Mouse (Mus musculus): ENCODE measurements around the gene Babam2.

Babam2 gene

GRCm38 (mm10) chr5:31697644-31698296 is at the start of gene Babam2:
Gene Babam2 (plus strand): TSS chr5:31697684.
- WGBS = under 1% methylated on average over 71 of the region's 71 CpGs

DNA sequence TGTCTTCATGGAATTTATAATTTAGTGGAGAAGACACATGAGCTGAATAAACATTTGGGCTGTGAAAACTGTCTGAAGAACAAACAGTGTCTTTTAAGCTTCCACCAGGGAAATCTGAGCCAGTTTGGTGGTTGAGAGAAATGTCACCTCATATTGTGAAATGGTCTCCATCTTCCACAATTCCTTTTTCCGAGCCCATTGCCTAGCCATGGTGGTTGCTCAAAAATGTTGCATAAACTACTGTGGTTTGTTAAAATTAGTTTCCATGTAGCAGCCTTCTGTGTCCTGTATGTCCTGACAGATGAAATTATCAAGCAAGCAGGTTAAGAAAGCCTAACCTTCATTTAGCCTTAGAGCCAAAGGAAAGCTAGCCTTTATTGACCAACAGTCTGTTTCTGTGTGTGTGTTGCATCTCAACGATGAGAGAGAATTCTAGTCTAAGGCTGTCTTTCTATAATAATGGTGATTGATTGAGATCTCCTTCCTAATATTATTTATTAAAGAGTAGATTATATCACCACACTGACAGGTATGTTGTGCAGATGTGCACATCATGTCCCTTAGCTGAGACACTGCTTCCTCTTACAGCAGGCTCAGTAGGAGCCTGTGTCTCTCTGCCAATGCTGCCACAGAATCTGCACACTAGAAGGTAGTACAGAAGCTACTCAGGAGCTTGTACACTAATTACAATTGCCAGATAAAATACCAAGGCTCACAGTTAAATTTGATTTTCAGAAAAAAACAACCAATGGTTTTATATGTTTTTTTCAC is 46.8 kb upstream of the Babam2 start:
- WGBS = 88% methylated on average over 2 of the region's 2 CpGs

DNA sequence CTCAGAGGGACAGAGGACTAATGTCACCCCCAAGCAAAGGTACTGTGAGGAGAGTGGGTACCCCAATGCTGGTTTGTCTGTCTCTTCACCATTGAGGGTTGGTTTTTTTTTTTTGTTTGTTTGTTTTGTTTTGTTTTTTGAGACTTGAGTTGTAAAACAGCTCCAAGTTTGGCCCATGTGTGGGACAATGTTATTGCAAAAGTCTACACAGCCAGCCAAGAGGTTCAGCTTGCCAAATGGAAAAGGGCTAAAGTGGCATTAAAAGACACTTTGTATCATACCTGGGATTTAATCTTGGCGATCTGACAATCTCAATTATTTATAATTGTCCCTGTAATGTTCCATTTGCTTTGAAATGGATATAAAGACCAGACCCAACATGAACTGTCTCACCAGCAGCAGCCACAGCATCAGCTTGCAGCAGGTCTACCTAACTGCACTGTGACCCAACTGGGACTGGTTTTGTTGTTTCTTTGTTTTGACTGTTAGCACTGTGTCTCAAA is 41.7 kb upstream of the Babam2 start:
- 90% methylated on average over 1 of the region's 1 CpGs for WGBS

DNA sequence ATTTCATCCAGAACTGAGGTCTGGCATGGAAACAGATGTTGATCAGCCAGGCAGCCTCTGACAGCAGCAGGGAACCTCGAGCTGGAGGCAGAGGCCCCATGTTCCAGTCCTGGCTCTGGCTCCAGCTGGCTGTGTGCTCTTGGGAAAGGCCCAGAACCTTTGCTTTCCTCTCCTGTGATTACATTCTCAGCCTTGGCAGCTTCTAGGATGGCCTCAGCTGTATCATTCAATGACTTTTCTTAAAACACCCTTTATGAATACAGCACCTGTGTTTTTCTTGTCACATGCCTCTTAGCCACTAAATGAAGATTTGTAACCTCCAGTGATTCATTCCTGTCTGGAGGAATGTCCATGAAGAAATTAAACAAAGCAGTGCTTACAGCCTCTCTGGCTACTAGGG is 31.3 kb upstream of the Babam2 start:
- 50% methylated on average over 1 of the region's 1 CpGs for WGBS

- 82% methylated on average over 13 of the region's 13 CpGs for WGBS
Observed at GRCm38 (mm10) chr5:31668325-31668968, 29.0 kb upstream of the Babam2 start.

DNA sequence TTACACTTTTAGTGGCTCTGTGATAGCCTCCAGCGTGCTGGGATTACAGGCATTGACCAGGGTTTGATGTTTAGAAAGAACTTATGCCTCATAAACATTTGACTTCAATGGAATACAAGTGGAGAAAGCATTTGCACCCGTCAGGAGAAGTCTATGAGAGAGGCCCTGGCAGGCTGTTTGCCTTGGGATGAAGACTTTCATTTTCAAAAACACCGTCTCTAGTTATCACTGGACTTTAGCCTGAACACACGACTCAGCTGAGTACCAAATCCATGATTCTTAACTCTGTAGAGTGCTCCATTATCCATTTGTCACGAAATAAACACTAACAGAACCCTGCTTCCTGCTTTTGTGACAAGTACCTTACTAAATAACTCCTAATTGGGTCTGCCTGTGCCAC is 27.5 kb upstream of the Babam2 start:
- WGBS = 88% methylated on average over 5 of the region's 5 CpGs

- 61% methylated on average over 2 of the region's 2 CpGs for WGBS
Observed at GRCm38 (mm10) chr5:31671137-31671536, 26.3 kb upstream of the Babam2 start.

DNA sequence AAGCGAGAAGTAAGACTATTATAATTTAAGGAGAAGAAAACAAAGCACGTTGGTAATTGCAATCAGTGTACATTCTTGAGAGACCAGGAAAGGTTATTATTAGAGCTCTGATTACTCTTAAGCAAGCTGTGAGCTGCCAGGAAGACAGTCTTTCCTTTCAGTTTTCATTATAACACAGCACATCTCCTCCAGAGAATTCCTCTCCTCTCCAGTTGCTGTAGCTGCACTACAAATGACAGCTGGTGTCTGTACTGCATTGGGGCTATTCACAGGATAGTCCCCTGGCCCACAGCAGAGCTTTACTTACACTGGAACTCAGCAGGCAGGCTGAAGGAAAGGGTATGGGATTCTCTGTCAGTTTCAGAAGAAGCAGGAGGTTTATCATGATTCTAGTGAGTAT is 24.1 kb upstream of the Babam2 start:
- WGBS = 66% methylated on average over 2 of the region's 2 CpGs

GRCm38 (mm10) chr5:31678000-31678399 is 19.5 kb upstream of the Babam2 start:
- WGBS = 81% methylated on average over 1 of the region's 1 CpGs

- WGBS = 79% methylated on average over 4 of the region's 4 CpGs
Observed at GRCm38 (mm10) chr5:31680183-31680582, 17.3 kb upstream of the Babam2 start.

GRCm38 (mm10) chr5:31682305-31682704 is 15.2 kb upstream of the Babam2 start:
- WGBS = 96% methylated on average over 1 of the region's 1 CpGs

DNA sequence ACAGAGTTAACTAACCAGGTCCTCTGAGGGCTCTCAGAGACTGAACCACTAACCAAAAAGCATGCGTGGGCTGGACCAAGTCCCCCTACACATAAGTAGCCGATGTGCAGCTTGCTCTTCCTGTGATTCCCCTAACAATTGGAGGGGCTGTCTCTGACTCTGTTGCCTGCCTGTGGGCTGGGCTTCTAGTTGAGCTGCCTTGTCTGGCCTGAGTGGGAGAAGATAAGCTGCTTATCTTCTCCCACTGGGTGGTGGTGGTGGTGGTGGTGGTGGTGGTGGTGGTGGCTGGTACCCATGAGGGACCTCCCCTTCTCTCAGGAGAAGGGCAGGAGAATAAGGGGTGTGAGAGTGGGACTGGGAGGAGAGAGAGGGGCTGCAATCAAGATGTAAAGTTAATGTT is 11.4 kb upstream of the Babam2 start:
- 66% methylated on average over 2 of the region's 2 CpGs for WGBS

- 94% methylated on average over 3 of the region's 3 CpGs for WGBS
Observed at GRCm38 (mm10) chr5:31687972-31688371, 9.5 kb upstream of the Babam2 start.

GRCm38 (mm10) chr5:31696971-31697643 is 377 bp upstream of the Babam2 start, which contains the start of gene Rbks:
Gene Rbks (minus strand): TSS chr5:31697627.
- WGBS = 5% methylated on average over 18 of the region's 18 CpGs

GRCm38 (mm10) chr5:31698297-31698726 is 828 bp downstream of the Babam2 start:
- 1% methylated on average over 16 of the region's 16 CpGs for WGBS

- WGBS = 30% methylated on average over 4 of the region's 4 CpGs
Observed at GRCm38 (mm10) chr5:31698931-31699330, 1.4 kb downstream of the Babam2 start.

DNA sequence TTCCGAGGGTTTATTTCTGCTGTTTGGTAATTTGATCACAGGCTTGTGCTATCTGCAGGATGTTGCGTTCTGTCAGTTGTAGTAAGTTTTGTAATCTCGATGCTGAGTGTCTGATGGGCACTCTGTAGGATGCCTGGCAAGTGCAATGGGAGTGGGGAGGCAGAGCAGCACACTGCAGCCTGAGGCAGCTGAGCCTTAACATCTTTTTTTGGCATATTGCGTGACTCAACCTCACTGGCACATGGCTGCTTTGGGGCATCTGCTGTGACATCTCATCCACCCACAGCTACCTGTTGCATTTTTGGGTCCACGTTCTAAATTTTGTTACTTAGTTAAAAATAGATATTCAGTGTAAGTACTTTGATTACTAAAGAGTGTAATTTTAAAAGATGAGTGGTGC is 7.5 kb downstream of the Babam2 start:
- WGBS = 56% methylated on average over 5 of the region's 5 CpGs

DNA sequence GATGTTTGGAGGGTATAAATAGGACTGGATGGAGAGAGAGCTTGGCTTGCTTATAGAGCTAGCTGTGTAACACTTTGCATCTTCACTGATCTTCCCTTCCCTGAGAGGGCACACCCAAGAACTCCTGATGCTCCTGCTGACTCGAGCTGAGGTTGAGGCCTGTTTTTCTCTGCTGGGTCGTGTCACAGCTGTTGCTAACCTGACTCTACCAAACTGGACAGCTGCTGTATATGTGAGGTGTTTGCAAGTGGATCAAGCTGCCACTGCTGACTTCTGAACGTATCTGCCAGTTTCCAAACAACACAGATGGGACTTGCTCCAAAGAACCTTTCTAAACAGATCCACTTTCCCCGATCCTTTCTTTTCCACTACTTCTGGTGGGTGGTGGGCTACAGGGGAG is 9.3 kb downstream of the Babam2 start:
- 80% methylated on average over 4 of the region's 4 CpGs for WGBS

DNA sequence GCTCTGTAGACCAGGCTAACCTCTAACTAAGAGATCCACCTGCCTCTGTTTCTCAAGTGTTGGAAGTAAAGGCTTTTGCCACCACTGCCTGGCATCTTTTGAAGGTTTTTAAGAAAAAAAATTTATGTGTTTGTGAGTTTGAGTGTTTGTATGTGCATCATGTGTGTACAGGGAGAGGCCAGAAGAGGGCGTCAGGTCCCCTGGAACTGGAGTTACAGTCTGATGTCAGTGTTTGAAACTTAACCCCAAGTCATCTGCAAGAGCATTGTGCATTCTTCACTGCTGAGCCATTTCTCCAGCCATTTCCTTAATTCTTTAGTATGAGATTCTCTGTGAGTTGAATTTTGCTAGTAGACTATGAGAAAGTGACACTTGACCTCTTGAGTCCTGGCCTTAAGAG is 11.9 kb downstream of the Babam2 start:
- WGBS = 93% methylated on average over 1 of the region's 1 CpGs

GRCm38 (mm10) chr5:31713280-31713711 is 15.8 kb downstream of the Babam2 start:
- 61% methylated on average over 2 of the region's 2 CpGs for WGBS

- WGBS = 88% methylated on average over 5 of the region's 5 CpGs
Observed at GRCm38 (mm10) chr5:31713841-31714264, 16.4 kb downstream of the Babam2 start.
